Mouse (Mus musculus): ENCODE measurements around the gene Sult1a1. TPM values are rescaled to one million over a fixed set of nuclear protein-coding genes. Genes with fewer than 3 reads are reported as not detected.
"Not testable (repeated sequence)": the region's sequence is repeated elsewhere in the genome, so short reads cannot be mapped to it uniquely, and the experiment has no call there.

Sult1a1 gene
- polyA plus RNA-seq, 1 experiment from 2014 or later: 3.3 TPM

DNA sequence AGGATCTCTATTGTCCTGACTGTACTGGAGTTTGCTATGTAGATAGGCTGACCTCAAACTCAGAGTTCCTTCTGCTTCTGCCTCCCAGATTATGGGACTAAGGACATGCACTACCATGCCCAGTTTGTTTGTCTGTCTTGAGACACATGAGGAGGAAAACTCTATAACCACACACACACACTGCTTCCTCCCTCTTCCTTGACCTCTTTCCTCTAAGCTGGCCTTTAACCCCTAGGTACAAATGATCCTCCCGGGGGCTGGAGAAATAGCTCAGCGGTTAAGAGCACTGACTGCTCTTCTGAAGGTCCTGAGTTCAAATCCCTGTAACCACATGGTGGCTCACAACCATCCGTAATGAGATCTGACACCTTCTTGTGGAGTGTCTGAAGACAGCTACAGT is 31.9 kb downstream of the Sult1a1 start:
- Histone ChIP-seq H3K4me2 (ENCODE audit: low read length) (no peak overlapping the region), H3K27me3 (replicated peaks; ENCODE audit: control insufficient read depth, insufficient read depth, low read length) (no peaks in the 10 kb centered on the region), H3K4me1 (ENCODE audit: control insufficient read depth, insufficient read depth, low read length) (no peaks in the 10 kb centered on the region), H3K9me3 (replicated peaks; ENCODE audit: control insufficient read depth, low read length) (no peaks in the 10 kb centered on the region), H3K36me3 (ENCODE audit: control insufficient read depth, insufficient read depth, low read length) (no peaks in the 10 kb centered on the region), H3K27ac (ENCODE audit: low read depth, low read length) (no peak overlapping the region), H3K9ac (ENCODE audit: low read length) (no peak overlapping the region), H3K4me3 (ENCODE audit: low read depth, low read length) (no peak overlapping the region)
- DNase-seq (ENCODE audit: low spot score) (no peak), ATAC-seq (no peak)
- WGBS: 83% methylated on average over 3 of the region's 3 CpGs

DNA sequence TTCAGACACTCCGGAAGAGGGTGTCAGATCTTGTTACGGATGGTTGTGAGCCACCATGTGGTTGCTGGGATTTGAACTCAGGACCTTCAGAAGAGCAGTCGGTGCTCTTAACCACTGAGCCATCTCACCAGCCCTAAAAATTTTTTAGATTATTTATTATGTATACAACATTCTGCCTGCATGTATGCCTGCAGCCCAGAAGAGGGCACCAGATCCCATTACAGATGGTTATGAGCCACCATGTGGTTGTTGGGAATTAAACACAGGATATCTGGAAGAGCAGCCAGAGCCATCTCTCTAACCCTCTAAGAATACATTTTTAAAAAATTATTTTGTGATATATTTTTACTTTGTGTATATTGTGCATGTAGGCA is 33.0 kb downstream of the Sult1a1 start:
- WGBS: 58% methylated on average over 3 of the region's 3 CpGs
- peak; percentile 64 for DNase-seq (ENCODE audit: low spot score)
- H3K9me3 ChIP-seq (replicated peaks; ENCODE audit: control insufficient read depth, low read length); H3K9ac ChIP-seq (ENCODE audit: low read length); H3K27me3 ChIP-seq (replicated peaks; ENCODE audit: control insufficient read depth, insufficient read depth, low read length); H3K36me3 ChIP-seq (ENCODE audit: control insufficient read depth, insufficient read depth, low read length); H3K4me3 ChIP-seq (ENCODE audit: low read depth, low read length); H3K27ac ChIP-seq (ENCODE audit: low read depth, low read length); H3K4me2 ChIP-seq (ENCODE audit: low read length); H3K4me1 ChIP-seq (ENCODE audit: control insufficient read depth, insufficient read depth, low read length); ATAC-seq: not testable (repeated sequence)

DNA sequence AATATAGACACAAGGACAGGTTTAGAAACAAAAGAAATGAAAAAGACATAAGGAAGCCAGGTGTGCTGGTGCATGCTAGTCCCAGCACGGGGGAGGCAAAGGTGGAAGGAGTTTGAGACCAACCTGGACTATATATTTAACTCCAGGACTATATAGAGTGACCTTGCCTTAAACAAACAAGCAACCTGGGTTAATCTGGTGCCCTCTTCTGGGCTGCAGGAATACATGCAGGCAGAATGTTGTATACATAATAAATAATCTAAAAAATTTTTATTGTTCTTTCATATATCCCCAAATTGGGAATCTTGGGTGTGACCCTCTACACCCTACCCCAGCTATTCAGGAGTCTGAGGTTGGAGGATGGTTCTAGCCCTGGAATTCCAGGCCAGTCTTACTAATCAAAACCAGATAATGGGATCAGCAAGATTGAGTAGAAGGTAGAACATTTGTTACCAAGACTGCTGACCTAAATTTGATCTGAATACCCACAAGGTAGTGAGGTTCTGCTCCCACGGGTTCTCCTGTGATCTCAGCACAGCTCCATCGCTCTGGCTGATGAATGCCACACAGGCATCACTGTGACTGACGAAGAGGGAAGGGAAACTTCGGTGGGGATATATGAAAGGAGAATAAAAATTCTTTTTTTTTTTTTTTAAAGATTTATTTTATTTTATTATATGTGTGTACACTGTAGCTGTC is 33.5 kb downstream of the Sult1a1 start:
- H3K4me2 ChIP-seq (ENCODE audit: low read length): no peak overlapping the region
- no peak for DNase-seq (ENCODE audit: low spot score)
- H3K4me3 ChIP-seq (ENCODE audit: low read depth, low read length): no peak overlapping the region
- no peaks in the 10 kb centered on the region for H3K4me1 ChIP-seq (ENCODE audit: control insufficient read depth, insufficient read depth, low read length)
- H3K36me3 ChIP-seq (ENCODE audit: control insufficient read depth, insufficient read depth, low read length): no peaks in the 10 kb centered on the region
- H3K9ac ChIP-seq (ENCODE audit: low read length): no peak overlapping the region
- no peak overlapping the region for H3K27ac ChIP-seq (ENCODE audit: low read depth, low read length)
- ATAC-seq: no peak
- H3K27me3 ChIP-seq (replicated peaks; ENCODE audit: control insufficient read depth, insufficient read depth, low read length): no peaks in the 10 kb centered on the region
- H3K9me3 ChIP-seq (replicated peaks; ENCODE audit: control insufficient read depth, low read length): no peaks in the 10 kb centered on the region
- WGBS: 77% methylated on average over 5 of the region's 5 CpGs

DNA sequence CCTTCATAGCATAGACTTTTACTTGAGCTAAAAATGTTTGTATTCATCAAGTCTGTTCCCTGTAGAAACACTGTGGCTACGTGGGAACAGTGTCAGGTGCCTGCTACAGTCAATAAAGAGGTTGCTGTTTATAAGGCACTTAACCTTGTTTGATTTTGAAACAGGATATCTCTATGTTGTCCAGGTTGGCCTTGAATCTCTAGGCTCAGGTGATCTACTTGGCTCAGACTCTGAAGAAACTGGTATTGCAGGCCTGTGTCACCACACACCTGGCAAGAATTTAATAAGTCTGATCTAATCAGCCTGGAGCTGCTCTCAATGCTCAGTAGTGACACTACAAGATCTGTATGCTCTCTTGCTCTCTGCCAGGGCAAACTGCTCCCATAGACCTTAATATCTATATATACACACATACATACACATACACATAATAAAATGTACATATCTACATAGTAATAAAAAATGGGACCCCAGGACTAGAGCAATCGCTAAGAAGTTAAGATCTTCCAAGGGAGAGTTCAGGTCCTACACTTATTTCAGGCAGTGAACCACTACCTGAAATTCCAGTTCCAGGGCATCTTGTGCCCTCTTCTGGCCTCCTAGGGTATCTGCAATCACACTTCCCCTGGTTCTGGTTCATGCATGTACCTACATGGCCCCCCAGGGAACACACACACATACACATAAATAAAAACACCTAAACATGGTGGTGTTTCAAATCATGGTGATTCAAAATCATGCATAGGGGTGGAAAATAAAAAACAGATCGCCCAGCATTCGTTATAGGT is 39.3 kb downstream of the Sult1a1 start:
- WGBS: 19% methylated on average over 4 of the region's 4 CpGs
- H3K27ac ChIP-seq (ENCODE audit: low read depth, low read length): no peak overlapping the region
- DNase-seq (ENCODE audit: low spot score): peak; percentile 52

DNA sequence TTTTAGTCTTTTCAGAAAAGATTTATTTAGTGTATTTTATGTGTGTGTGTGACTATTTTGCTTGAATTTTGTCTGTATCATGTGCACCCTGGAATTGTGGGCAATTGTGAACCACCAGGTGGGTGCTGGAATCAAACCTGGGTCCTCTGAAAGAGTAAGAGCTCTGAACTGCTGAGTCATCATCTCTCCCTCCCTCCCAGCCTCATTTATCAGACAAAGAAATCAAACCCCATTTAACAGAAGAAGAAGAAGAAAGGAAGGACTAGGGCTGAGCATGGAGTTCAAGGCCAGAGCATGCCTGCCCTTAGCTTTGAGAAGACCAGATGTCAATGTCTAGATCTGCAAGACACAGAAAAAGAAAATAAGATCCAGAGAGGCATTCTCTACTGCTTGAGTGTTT is 40.9 kb downstream of the Sult1a1 start:
- Histone ChIP-seq H3K4me3 (ENCODE audit: low read depth, low read length) (no peak overlapping the region), H3K36me3 (ENCODE audit: control insufficient read depth, insufficient read depth, low read length) (no peaks in the 10 kb centered on the region), H3K9ac (ENCODE audit: low read length) (no peak overlapping the region), H3K9me3 (replicated peaks; ENCODE audit: control insufficient read depth, low read length) (no peaks in the 10 kb centered on the region), H3K4me2 (ENCODE audit: low read length) (no peak overlapping the region), H3K27me3 (replicated peaks; ENCODE audit: control insufficient read depth, insufficient read depth, low read length) (no peaks in the 10 kb centered on the region), H3K27ac (ENCODE audit: low read depth, low read length) (no peak overlapping the region), H3K4me1 (ENCODE audit: control insufficient read depth, insufficient read depth, low read length) (no peaks in the 10 kb centered on the region)
- ATAC-seq (no peak), DNase-seq (ENCODE audit: low spot score) (no peak)

More for the DNA sequence above, 39.3 kb downstream of the Sult1a1 start:
- H3K27me3 ChIP-seq (replicated peaks; ENCODE audit: control insufficient read depth, insufficient read depth, low read length): no peaks in the 10 kb centered on the region
- no peaks in the 10 kb centered on the region for H3K9me3 ChIP-seq (replicated peaks; ENCODE audit: control insufficient read depth, low read length)
- ATAC-seq: no peak
- H3K4me2 ChIP-seq (ENCODE audit: low read length): no peak overlapping the region
- H3K36me3 ChIP-seq (ENCODE audit: control insufficient read depth, insufficient read depth, low read length): no peaks in the 10 kb centered on the region
- H3K4me3 ChIP-seq (ENCODE audit: low read depth, low read length): no peak overlapping the region
- H3K9ac ChIP-seq (ENCODE audit: low read length): no peak overlapping the region
- no peaks in the 10 kb centered on the region for H3K4me1 ChIP-seq (ENCODE audit: control insufficient read depth, insufficient read depth, low read length)

DNA sequence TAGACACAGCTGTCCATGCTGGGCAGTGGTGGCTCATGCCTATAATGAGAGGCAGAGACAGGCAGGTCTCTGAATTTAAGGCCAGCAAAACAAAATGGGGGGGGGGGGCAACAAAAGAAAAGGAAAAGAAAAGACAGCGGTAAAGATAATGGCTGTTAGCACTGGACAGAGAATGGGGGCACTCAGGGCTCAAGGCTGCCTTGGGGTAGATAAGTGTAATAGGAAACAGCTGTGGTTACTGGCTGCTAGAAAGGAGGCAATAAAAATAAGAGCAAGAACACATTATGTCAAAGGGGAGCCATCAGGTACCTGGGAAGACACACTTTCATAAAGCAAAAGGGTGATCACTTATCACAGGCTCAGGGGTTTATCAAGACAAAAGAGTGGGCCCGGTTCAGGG is 43.8 kb downstream of the Sult1a1 start:
- ATAC-seq: no peak

DNA sequence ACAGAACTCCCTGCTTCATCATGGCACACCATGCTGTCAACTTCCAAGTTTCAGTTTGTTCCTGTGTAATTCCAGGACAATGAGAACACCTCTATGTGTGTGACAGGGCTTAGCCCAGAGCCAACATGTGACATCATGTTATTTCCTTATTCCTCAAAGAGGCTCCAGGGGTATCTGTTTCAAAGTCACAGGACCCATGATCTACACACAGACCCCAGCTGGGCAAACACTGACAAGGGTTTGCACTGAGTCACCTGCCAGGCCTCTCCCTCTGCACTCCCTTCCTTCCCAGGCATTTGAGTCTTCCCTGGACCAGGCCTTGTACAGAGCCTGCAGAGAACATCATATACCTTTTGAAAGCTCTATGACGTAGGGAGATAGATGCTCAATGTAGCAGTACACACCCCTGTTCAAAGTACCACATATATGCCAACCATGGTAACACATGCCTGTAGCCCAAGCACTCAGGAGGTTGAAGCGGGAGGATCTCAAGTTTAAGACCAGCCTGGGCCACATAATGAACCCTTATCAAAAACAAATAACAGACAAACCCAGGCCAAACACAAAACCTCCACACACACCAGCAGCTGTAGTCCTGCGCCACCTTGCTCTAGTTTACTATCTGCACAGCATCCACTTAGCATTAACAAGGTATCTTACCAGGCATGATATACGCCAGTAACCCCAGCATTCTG is 45.3 kb downstream of the Sult1a1 start, which contains the start of gene Nupr1:
TSS of gene Nupr1 (minus strand) at position 38 of the 695 bp plus-strand sequence.
- H3K4me2 ChIP-seq (ENCODE audit: low read length): no peak within 1 kb of the TSS
- H3K4me3 ChIP-seq (ENCODE audit: low read depth, low read length): no peak within 1 kb of the TSS
- H3K9ac ChIP-seq (ENCODE audit: low read length): no peak within 1 kb of the TSS
- no peaks in the 10 kb centered on the region for H3K27me3 ChIP-seq (replicated peaks; ENCODE audit: control insufficient read depth, insufficient read depth, low read length)
- H3K4me1 ChIP-seq (ENCODE audit: control insufficient read depth, insufficient read depth, low read length): no peaks in the 10 kb centered on the region
- no peak for DNase-seq (ENCODE audit: low spot score)
- H3K9me3 ChIP-seq (replicated peaks; ENCODE audit: control insufficient read depth, low read length): no peaks in the 10 kb centered on the region
- H3K36me3 ChIP-seq (ENCODE audit: control insufficient read depth, insufficient read depth, low read length): no peaks in the 10 kb centered on the region
- WGBS: 98% methylated on average over 4 of the region's 4 CpGs
- H3K27ac ChIP-seq (ENCODE audit: low read depth, low read length): no peak within 1 kb of the TSS
- ATAC-seq: no peak

More for the DNA sequence above, 43.8 kb downstream of the Sult1a1 start:
- no peaks in the 10 kb centered on the region for H3K27me3 ChIP-seq (replicated peaks; ENCODE audit: control insufficient read depth, insufficient read depth, low read length)
- no peaks in the 10 kb centered on the region for H3K36me3 ChIP-seq (ENCODE audit: control insufficient read depth, insufficient read depth, low read length)
- H3K9ac ChIP-seq (ENCODE audit: low read length): no peak overlapping the region
- H3K4me3 ChIP-seq (ENCODE audit: low read depth, low read length): no peak overlapping the region
- H3K4me1 ChIP-seq (ENCODE audit: control insufficient read depth, insufficient read depth, low read length): no peaks in the 10 kb centered on the region
- H3K4me2 ChIP-seq (ENCODE audit: low read length): no peak overlapping the region
- H3K9me3 ChIP-seq (replicated peaks; ENCODE audit: control insufficient read depth, low read length): no peaks in the 10 kb centered on the region
- WGBS: 90% methylated on average over 2 of the region's 2 CpGs
- H3K27ac ChIP-seq (ENCODE audit: low read depth, low read length): no peak overlapping the region
- DNase-seq (ENCODE audit: low spot score): no peak

DNA sequence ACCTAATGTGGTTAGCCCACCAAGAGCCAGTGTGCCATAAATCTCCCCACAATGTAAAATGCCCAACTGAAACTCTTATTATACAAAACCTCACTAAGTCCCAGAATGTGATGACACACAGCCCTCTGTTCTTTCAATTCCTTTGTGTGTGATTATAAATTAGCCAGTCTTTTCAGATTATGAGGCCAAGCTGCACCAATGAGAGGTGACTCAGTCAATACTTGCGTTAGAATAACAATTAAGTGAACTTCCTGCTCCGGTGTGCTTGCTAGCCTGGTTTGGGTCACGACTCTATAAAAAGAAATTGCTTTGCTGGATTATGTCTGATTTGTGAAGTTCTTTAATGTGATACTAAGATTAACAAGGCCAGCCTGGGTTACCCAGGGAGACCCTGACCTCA is 46.3 kb downstream of the Sult1a1 start:
- DNase-seq (ENCODE audit: low spot score) (no peak), ATAC-seq (no peak)
- Histone ChIP-seq H3K27ac (ENCODE audit: low read depth, low read length) (no peak overlapping the region), H3K27me3 (replicated peaks; ENCODE audit: control insufficient read depth, insufficient read depth, low read length) (no peaks in the 10 kb centered on the region), H3K4me3 (ENCODE audit: low read depth, low read length) (no peak overlapping the region), H3K9me3 (replicated peaks; ENCODE audit: control insufficient read depth, low read length) (no peaks in the 10 kb centered on the region), H3K9ac (ENCODE audit: low read length) (no peak overlapping the region), H3K4me2 (ENCODE audit: low read length) (no peak overlapping the region), H3K4me1 (ENCODE audit: control insufficient read depth, insufficient read depth, low read length) (no peaks in the 10 kb centered on the region), H3K36me3 (ENCODE audit: control insufficient read depth, insufficient read depth, low read length) (no peaks in the 10 kb centered on the region)
- 11% methylated on average over 3 of the region's 3 CpGs for WGBS

DNA sequence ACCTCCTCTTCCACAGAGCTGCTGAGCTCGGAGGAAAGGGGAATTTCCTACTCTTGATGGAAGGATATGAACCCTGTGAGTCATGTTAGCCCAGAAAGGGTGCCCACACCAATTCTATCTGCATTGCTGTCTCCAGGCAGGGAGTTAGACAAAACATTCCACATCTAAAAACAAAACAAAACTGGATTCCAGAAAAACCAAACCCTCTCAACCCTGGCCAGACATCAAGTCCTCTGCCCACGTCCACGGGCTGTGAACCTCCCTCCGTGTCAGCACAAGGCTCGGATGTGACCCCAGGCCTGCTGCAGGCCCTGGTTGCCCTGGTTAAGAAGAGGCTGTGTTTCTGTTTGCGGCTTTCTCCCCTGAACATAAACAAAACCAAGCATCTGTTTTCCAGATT is 48.1 kb downstream of the Sult1a1 start:
- 81% methylated on average over 6 of the region's 6 CpGs for WGBS
- Histone ChIP-seq H3K9me3 (replicated peaks; ENCODE audit: control insufficient read depth, low read length) (no peaks in the 10 kb centered on the region), H3K36me3 (ENCODE audit: control insufficient read depth, insufficient read depth, low read length) (no peaks in the 10 kb centered on the region), H3K4me3 (ENCODE audit: low read depth, low read length) (no peak overlapping the region), H3K4me2 (ENCODE audit: low read length) (no peak overlapping the region), H3K27ac (ENCODE audit: low read depth, low read length) (no peak overlapping the region), H3K9ac (ENCODE audit: low read length) (no peak overlapping the region), H3K27me3 (replicated peaks; ENCODE audit: control insufficient read depth, insufficient read depth, low read length) (no peaks in the 10 kb centered on the region), H3K4me1 (ENCODE audit: control insufficient read depth, insufficient read depth, low read length) (no peaks in the 10 kb centered on the region)
- DNase-seq (ENCODE audit: low spot score) (no peak), ATAC-seq (no peak)
